Mouse (Mus musculus) liver, postnatal 0 days (tissue): ENCODE results near the gene Spata16.
A peak's percentile ranks its signal among the peaks of the same experiment; 100 is the strongest.

Source experiments
- CTCF ChIP-seq: sonication (generic); IDR thresholded peaks from 2 replicates; pipeline ENCODE4 v1.5.1; 2016; ENCODE audit warnings: antibody characterized with exemption, low read depth
- EP300 ChIP-seq: IDR thresholded peaks from 2 replicates; pipeline ENCODE4 v1.6.1; 2016; ENCODE audit warnings: antibody characterized with exemption, low read depth, mild to moderate bottlenecking

- peak; percentile 26 for TF ChIP-seq CTCF
- TF ChIP-seq EP300, result no peak
These were observed 197.0 kb downstream of the Spata16 start for GRCm38 (mm10) chr3:26834178-26835050.
